Mouse (Mus musculus) gastrocnemius, postnatal 10 days (tissue): ENCODE results near the gene Pnpla6. TPM values are rescaled to one million over a fixed set of nuclear protein-coding genes. Genes with fewer than 3 reads are reported as not detected.

Experiments used
- DNase-seq: peaks from one replicate; pipeline ENCODE4 v3.0.0; 2021; ENCODE audit warnings: mixed read lengths
- long read RNA-seq, 2 experiments: library from polyadenylated mRNA; stranded (forward); transcript quantifications; one replicate each; pipeline ENCODE4 v2.0.0; 2021
- total RNA-seq, 2 experiments: library from RNA; stranded (reverse); gene quantifications; 2 replicates each; pipeline ENCODE4 v1.2.3; 2021

The Pnpla6 gene
- 10 to 100 TPM; 13.6 to 15.4 TPM for total RNA-seq
- long read RNA-seq, experiment 1, partial matches to known transcripts: 4 of 17 reads
- long read RNA-seq, experiment 1, other reads (novel, unspliced or antisense): 13 of 17 reads
- long read RNA-seq, experiment 2, partial matches to known transcripts: 6 of 16 reads
- long read RNA-seq, experiment 2, other reads (novel, unspliced or antisense): 10 of 16 reads

DNA sequence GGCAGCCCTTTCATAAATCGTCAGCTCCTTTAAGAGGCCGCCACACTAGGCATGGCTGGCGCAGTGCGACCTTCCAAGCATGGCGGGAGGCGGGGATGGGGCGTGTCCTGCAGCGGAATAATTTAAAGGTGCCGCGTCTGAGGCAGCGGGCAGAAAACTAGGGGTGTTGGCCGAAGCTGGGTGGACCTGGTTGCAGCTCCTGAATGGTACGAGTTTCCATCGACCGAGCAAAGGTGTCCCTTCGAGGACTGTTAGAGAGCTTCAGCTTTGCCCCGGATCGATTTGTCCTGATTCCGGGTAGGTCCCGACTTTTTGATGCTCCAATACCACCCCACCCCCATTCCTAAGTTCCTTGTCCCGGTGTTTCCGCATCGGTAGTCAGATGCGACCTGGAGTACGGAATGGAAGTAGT is at the start of gene Pnpla6:
Gene Pnpla6 (plus strand): TSS at position 125 of the 412 bp plus-strand sequence.
- peak; percentile 84 for DNase-seq

DNA sequence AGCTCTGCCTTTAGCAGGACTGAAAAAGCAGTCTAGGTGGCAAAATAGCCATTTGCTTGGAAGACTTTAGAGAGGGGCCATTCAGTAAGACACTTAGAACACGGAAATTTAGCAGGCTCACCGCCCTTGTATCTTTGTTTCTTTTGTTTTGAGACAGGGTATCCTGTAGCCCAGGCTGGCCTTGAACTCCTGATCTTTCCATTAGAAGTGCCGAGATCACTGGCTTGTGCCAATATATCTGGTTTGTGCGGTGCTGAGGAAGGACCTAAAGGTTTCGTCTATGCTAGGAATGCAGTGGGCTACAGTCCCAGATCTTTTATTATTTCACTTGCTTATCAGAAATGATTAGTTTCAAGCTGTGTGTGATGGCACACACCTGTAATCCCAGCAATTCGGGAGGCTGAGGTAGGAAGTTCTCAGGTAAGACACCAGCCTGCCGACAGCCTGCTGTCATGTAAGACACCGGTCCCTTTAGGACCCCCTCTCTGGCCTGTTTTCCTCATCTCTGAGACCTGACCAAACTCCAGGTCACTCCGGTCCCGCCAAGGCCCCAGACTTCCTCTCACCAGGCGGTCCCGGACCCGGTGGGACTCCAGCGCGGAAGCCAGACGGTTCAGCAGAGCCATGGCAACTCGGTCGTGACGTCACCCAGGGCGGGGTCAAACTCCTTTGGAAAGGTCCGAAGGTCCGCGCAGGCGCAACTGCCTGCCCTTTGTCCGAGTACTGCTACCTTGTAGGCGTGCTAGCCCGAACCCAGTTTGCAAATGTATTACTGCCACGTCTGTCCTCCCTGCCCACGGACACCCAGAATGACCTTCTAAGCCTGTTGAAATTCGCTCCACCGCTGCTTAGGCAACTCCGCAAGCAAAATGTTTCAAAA is 47.9 kb upstream of the Pnpla6 start, which contains the start of gene Pex11g:
Gene Pex11g (minus strand): TSS at position 675 of the 880 bp plus-strand sequence.
- peak; percentile 99 for DNase-seq

DNA sequence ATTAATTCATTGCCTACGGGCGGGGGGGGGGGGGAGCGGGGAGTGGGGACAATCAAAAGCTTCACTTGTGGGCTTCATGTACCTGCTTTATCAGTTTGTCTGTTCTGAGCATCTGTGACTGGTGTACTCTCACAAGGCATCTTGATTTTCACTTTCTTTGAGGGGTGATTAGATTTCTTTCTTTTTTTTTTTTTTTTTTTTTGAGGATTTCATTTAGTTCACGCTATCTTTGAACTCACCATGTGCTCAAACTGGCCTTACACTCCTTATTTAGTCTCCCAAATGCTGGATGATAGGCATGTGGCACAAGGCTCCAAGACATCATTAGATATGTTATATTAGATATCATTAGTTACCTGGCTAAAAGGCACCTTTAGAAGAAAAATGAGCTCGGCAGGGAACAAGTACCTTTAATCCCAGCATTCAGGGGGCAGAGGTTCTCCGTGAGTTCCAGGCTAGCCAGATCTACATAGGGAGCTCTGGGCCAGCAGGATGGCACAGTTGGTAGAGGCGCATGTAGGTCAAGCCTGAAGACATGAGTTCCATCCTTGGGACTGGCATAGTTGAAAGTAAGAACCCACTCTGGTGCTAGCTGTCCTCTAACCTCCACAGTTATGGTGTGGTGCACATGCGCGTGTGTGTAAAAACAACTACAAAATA is 47.2 kb upstream of the Pnpla6 start:
- no peak for DNase-seq

DNA sequence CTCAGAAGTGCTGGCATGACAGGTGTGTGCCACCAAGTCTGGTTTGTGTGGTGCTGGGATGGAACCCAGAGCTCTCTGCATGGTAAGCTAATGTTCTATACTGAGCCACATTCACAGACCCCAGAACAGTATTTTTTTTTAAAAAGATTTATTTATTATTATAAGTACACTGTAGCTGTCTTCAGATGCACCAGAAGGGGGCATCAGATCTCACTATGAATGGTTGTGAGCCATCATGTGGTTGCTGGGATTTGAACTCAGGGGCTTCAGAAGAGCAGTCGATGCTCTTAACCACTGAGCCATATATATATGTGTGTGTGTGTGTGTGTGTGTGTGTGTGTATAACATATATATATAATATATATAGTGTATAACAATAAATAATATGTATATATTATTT is 46.3 kb upstream of the Pnpla6 start:
- no peak for DNase-seq

DNA sequence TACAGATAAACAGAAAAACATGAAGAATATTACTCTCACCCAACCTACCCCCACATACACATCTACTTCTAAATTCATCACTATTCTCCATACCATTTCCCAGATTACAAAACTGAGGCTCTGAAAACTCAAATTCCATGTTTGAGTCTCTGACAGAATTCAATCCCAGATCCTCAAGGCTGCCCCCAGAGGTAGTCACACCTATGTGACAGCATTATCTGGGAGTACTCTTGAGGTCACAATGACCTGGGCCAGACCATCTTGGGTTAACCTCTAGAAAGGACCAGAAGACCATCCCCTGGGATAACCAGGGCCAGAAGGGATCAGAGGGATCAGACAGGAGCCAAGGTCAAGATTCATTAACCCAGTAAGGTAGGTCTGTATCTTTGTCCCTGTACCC is 44.6 kb upstream of the Pnpla6 start, which contains the start of gene Tex45:
Gene Tex45 (plus strand): TSS at position 301 of the 400 bp plus-strand sequence.
- DNase-seq: no peak

DNA sequence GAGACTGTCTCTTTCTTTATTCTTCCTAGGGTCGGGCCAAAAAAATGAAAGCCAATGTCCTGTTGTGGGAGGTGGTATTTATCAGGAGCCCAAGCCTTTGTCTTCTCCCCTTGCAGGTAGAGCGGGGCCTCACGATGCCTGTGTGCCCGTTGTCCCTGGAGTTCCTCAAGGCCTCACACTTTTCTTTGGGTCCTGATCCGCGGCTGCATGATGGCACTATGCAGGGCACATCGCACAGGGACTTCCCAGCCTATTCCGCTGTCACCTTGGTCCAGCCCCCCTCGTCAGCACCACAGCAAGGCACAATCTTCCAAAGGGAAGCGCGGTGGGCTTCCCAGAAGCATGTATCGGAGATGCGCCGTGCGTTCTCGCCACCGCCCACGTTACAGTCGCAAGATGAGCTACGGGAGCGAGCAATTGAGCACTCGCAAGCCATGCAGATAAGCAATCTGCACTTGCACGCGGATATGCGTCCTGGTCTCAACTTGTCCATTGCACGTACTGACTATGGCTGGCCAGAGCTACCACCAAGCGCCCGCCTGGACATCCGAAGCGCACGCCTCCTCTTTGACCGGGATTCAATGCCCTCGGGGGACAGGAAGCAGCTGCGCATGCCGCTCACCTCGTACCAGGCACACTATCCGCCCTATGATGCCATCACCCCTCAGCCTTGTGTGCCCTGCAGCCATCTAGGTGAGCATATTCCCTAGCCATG is 39.3 kb upstream of the Pnpla6 start:
- DNase-seq: no peak

DNA sequence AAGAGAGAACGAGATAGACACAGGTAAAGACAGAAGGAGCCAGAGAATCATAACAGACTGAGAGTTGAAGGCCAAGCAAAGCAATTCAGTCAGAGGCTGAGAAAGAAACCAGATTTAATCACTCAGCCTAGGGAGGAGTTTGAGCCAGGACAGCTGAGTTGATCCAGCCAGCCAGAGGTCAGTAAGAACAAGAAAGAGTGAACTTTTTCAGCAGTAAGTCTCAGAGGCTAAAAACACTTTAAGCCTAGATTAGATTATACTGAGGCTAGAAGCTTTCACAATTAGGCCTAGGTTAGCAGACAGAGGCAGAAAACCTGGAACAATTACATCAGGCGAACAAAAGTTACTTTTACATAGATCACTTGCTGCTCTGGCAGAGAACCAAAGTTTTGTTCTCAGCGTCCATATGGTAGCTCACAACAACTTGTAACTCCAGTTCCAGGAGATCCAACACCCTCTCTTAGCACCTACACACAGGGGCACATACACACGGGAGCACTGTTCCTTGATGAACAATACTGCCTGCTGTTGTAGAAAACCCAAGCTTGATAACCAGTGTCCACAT is 34.9 kb upstream of the Pnpla6 start:
- DNase-seq: no peak

DNA sequence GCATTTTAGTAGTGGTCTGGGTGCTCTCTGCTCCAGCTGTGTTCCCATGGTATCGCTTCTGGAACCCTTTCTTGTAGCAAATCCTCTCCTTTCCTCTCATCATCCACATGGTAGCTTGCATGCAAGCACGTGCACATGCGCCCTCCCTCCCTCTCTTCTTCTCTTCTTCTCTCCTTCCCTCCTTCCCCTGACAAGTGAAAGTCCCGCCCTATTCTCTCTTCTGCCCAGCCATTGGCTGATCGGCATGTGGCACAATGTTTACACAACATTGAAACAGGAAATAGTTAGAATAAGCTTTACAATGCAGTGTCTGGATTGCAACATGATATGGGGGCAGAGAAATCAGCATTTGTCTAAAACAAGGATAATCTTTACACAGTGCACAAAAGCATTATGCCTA is 33.6 kb upstream of the Pnpla6 start:
- DNase-seq: no peak

DNA sequence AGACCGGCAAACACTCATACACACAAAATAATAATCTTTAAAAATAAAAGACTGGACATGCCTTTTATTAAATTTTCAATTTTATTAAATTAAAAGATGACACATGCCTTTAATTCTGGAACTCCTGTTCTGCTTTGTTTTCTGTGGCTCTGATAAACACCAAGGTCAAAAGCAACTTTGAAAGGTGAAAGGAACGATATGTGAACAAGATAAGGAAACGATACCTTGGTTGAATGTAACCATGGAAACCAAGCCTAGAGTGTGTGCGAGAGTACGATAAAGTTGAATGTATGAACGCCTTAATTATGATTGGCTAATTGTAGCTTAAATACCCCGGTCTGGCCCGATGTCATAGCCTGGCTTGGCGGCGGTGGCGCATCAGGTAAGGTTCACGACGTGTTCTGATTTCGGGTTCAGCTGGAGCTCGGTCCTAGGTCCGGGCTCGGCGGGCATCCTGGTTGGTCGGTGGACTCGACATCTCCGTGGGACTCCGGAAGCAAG is 32.9 kb upstream of the Pnpla6 start:
- DNase-seq: no peak

DNA sequence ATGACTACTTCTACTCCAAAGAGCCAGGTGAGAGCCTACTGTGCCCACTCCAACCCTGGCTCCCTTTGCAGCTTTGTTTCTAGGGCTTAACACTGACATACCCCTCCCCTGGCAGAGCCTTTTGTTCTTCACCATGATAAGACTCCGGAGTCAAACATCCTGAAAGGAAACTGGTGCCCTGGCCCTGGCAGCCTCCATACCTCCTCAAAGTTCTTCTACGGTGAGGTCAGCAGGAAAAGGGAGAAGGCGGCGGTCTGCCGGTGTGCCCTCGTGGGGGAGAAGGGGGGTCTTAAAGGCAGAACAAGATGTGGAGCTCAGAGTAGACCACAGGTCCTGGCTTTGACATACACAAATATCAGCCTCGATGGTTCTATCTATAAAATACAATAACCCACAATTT is 31.6 kb upstream of the Pnpla6 start:
- DNase-seq: no peak

DNA sequence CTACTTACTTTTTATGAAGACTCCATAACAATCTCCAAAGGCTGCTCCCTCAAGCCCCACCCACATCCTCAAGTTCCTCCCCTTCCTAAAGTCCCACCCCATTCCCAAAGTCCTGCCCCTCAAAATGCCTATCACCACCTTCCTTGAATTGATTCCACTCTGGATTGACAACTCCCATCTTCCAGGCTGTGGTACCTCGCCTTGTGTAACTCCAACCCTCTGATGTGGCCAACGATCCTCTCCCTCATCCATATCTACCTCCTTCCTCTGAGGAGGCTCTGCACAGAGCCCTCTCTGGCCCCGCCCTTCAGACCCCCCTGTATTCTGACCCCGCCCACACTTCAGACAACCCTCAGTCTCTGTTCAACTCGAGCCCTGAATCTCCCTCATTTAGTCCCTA is 30.0 kb upstream of the Pnpla6 start:
- DNase-seq: no peak

DNA sequence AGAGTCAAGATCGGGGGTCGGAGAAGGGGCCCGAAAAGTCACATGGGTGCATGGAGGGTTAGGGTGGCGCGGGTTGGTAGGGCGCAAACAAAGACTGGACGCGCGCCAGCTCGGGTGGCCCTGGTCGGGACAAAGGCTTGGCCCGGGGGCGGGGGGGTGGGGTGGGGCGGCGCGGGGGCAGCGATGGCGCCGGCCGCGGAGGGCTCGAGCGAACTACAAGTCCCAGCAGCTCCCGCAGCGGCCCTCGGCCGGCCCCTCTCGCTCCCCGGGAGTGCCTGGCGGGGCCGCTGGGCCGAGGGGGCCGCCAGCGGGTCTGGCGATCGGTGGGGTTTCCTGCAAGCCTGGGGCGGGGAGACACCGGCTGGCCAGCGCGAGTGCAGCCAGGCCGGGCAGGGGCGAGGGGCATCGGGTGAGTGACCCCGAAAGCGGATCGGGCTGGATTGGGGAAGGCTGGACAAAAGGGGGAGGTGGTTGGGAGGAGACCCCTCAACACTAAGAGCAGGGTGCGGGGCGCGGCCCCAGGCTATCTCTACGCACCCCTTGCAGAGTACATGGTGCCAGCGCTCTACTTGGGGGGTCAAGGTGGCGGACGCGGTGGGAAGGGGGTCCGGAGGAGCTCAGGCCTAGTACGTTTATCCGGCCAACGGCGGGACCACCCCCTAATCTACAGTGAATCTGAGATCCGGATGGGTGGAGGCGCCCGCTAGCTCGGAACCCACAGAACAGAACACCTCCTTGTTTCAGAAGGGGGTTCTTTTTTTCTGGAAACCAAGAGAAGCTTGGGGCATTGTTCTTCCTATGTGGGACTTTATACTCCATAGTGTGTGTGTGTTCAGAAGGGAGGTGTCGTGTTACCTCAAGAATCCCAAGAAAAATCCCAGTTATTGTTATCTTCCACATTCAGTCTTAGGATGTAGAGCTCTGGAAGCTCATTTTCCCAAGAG is 22.0 kb upstream of the Pnpla6 start, which contains the start of gene Zfp358:
Gene Zfp358 (plus strand): TSS at position 238 of the 944 bp plus-strand sequence.
- DNase-seq: peak; percentile 79

DNA sequence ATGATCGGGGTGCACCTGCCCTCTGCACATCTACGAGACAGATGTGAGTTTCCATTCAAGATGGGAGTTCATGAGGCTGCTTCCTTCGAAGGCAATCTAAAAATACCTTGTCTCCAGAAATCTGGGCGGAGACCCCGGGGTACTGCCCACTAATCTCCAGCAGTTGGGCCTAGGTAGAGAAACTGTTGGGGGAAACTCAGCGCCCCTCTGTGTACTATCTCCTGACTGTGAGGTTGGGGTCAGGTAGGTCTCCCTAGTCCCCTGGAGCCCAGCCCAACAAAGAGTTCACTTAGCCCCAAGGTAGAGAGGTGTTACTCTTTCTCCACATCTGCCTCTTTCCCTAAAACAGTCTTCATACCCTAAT is 21.4 kb upstream of the Pnpla6 start:
- no peak for DNase-seq

DNA sequence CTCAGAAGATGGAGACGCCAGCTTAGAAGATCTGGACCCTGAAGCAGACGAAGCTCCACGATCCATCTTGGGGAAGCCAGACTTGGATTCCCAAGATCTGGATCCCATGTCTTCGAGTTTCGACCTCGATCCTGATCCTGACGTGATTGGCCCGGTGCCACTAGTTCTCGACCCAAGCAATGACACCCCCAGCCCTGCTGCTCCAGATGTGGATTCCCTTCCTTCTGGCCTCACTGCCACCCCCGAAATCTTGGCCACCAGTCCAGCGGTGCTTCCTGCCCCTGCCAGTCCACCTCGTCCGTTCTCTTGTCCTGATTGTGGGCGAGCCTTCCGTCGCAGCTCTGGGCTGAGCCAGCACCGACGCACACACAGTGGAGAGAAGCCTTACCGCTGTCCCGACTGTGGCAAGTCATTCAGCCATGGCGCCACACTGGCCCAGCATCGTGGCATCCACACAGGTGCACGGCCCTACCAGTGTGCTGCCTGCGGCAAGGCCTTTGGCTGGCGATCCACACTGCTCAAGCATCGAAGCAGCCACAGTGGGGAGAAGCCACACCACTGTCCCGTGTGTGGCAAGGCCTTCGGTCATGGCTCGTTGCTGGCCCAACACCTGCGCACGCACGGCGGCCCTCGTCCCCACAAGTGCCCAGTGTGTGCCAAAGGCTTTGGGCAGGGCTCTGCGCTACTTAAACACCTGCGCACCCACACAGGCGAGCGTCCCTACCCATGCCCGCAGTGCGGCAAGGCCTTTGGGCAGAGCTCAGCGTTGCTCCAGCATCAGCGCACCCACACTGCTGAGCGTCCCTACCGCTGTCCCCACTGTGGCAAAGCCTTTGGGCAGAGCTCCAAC is 19.4 kb upstream of the Pnpla6 start:
- no peak for DNase-seq

DNA sequence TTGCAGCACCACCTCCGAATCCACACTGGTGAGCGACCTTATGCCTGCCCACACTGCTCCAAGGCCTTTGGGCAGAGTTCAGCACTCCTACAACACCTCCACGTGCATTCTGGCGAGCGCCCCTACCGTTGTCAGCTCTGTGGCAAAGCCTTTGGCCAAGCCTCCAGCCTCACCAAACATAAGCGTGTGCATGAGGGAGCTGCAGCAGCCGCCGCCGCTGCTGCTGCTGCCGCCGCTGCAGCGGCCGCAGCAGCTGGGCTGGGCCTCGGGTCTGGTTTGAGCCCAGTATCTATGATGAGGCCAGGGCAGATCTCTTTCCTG is 18.8 kb upstream of the Pnpla6 start:
- no peak for DNase-seq

DNA sequence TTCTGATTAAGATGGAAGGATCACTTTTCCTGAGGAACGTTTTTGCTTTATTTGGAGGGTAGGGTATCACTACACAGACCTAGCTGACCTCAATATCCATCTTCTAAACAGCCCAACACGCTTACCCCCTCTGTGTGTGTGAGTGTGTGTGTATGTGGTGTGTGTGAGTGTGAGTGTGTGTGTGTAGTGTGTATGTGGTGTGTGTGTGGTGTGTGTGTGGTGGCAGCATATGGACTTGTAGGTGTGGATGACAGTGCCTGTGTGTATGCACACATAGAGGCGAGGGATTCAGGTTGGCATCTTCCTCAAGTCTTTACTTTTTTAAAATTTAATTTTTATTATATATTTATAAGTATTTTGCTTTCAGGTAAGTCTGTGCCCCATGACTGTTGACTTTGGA is 16.6 kb upstream of the Pnpla6 start:
- no peak for DNase-seq

DNA sequence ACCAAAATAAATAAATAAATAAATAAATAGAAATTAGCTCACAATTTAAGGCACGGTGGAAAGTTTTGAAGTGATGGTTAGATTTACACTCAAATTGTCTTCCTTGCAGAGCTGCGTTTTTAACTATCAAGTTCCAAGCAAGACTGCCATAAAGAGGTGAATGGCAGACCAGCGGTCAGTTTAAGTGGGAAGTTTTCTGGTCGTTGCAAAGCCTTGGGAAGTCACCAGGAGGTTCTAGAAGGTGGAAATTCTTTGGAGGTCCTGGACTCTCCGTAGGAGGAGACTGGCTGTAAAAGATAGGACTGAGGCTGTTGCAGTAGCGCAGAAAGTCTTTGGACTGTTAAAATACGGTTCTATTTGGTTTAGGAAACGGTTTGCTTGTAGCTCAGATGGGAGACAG is 15.4 kb upstream of the Pnpla6 start:
- no peak for DNase-seq

DNA sequence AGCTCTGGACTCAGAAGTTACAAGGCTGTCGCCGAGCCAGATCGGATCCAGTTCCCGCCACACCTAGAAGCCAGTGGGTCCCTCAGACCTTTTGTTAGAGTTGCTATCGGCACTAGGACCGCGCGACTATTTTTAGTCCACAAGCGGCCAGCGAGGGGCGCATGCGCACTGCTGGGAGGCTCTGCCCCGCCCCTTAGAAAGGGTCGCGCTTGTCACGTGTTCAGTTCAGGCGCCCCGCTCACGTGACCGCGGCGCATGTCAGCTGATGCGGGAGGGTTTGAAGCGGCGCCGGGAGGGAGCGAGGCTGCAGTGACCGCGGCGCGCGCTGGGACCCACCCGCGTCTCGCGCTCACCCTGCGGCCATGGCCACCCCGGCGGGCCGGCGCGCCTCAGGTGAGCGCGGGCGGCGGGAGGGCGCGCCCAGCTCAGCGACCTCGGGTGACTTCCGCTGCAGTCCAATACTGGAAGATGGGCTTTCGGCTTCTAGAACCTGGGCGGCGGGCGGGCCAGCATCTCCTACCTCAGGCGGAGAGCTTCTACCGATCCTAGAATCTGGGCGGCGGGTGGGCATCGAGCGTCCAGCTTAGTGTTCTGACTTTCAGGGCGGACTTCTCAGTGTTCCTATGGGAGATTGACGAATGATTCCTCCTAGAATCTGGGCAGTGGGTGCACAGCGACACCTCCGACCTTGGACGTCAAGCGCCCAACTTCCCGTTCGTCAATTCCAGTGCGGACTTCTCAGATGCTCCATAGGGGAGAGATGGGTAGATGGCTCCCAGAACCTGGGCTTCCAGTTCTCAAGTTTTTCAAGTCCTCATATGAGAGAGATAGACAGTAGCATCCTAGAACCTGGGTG is 14.7 kb upstream of the Pnpla6 start, which contains the start of gene Mcoln1:
Gene Mcoln1 (plus strand): TSS at position 223 of the 856 bp plus-strand sequence.
- DNase-seq: peak; percentile 98

DNA sequence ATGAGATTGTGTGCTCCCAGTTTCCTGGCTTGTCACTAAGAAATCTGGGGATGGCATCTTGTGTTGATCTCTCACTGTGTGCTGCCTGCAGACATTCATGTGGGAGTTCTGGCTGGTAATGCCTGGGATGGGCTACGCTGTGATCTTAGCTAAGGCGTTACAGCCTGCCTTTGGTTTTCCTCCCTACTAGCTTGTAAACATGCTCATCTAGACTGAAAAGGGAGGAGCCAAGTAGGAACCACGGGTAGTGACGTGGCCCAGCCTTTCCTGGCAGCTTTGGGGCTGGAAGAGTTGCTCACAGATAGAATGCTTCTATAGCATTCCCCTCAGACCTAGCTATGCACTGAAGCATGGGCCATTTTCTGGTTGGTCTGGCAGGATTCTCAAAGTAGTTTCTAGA is 13.0 kb upstream of the Pnpla6 start:
- DNase-seq: no peak
